Mouse (Mus musculus) ovary, postnatal 14 days (tissue): ENCODE measurements around the gene Cdc34b.
"Not testable (repeated sequence)": the region's sequence is repeated elsewhere in the genome, so short reads cannot be mapped to it uniquely, and the experiment has no call there.

Source experiments
- DNase-seq: peaks from one replicate; pipeline ENCODE4 v3.0.0; 2022; ENCODE audit warnings: low spot score

Cdc34b gene

GRCm38 (mm10) chr11:94741732-94742272 is at the start of gene Cdc34b:
Gene Cdc34b, plus strand, starts transcription at chr11:94741782.
- no peak for DNase-seq

GRCm38 (mm10) chr11:94692502-94692901 is 49.1 kb upstream of the Cdc34b start:
- DNase-seq = not testable (repeated sequence)

GRCm38 (mm10) chr11:94695508-94695907 is 46.1 kb upstream of the Cdc34b start:
- no peak for DNase-seq

- no peak for DNase-seq
Observed at GRCm38 (mm10) chr11:94697140-94697539, 44.4 kb upstream of the Cdc34b start.

- no peak for DNase-seq
Observed at GRCm38 (mm10) chr11:94697703-94698464, 43.7 kb upstream of the Cdc34b start.

- DNase-seq = no peak
Observed at GRCm38 (mm10) chr11:94699399-94699798, 42.2 kb upstream of the Cdc34b start.

GRCm38 (mm10) chr11:94701401-94702215 is 40.0 kb upstream of the Cdc34b start:
- no peak for DNase-seq

GRCm38 (mm10) chr11:94702216-94702610 is 39.4 kb upstream of the Cdc34b start:
- DNase-seq = no peak

- DNase-seq = no peak
Observed at GRCm38 (mm10) chr11:94704020-94704419, 37.6 kb upstream of the Cdc34b start.

GRCm38 (mm10) chr11:94704472-94704871 is 37.1 kb upstream of the Cdc34b start, which contains the start of gene Gm11541:
Gene Gm11541, minus strand, starts transcription at chr11:94704499.
- no peak for DNase-seq

- DNase-seq = no peak
Observed at GRCm38 (mm10) chr11:94713246-94713860, 28.2 kb upstream of the Cdc34b start.

GRCm38 (mm10) chr11:94715622-94716021 is 26.0 kb upstream of the Cdc34b start:
- DNase-seq = no peak

GRCm38 (mm10) chr11:94716754-94717153 is 24.8 kb upstream of the Cdc34b start:
- DNase-seq = peak; percentile 31

GRCm38 (mm10) chr11:94717239-94717638 is 24.3 kb upstream of the Cdc34b start:
- no peak for DNase-seq

- DNase-seq = no peak
Observed at GRCm38 (mm10) chr11:94718113-94718909, 23.3 kb upstream of the Cdc34b start.

- DNase-seq = no peak
Observed at GRCm38 (mm10) chr11:94719216-94719615, 22.4 kb upstream of the Cdc34b start.

GRCm38 (mm10) chr11:94727306-94727705 is 14.3 kb upstream of the Cdc34b start:
- DNase-seq = no peak

- DNase-seq = no peak
Observed at GRCm38 (mm10) chr11:94728545-94728944, 13.0 kb upstream of the Cdc34b start.

GRCm38 (mm10) chr11:94729565-94729964 is 12.0 kb upstream of the Cdc34b start:
- DNase-seq = no peak

- DNase-seq = peak; percentile 79
Observed at GRCm38 (mm10) chr11:94730261-94730660, 11.3 kb upstream of the Cdc34b start.

GRCm38 (mm10) chr11:94731229-94731628 is 10.4 kb upstream of the Cdc34b start:
- DNase-seq = no peak

GRCm38 (mm10) chr11:94732773-94733172 is 8.8 kb upstream of the Cdc34b start:
- DNase-seq = no peak
